Mouse (Mus musculus): ENCODE results near the gene Gm21119.
"Not testable (repeated sequence)": the region's sequence is repeated elsewhere in the genome, so short reads cannot be mapped to it uniquely, and the experiment has no call there.

Gm21119 gene

GRCm38 (mm10) chr8:20652976-20653375, 38.3 kb downstream of the Gm21119 start:
- not testable (repeated sequence) for DNase-seq (ENCODE audit: low read depth, low spot score)

DNA sequence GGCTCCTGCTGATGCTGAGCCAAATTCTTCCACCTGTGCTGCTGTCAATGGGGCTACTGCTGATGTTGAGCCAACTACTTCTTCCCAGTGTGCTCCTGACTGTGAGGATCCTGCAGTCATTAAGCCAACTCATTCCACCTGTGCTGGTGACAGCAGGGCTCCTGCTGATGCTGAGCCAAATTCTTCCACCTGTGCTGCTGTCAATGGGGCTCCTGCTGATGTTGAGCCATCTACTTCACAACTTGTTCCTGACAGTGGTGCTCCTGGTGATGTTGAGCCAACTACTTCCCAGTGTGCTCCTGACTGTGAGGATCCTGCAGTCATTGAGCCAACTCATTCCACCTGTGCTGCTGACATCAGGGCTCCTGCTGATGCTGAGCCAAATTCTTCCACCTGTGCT, 63.7 kb downstream of the Gm21119 start:
- not testable (repeated sequence) for DNase-seq (ENCODE audit: low read depth, low spot score)
